Mouse (Mus musculus): Measurements from ENCODE around the gene Clec10a. TPM values are rescaled to one million over a fixed set of nuclear protein-coding genes. Genes with fewer than 3 reads are reported as not detected.

Clec10a gene
- polyA plus RNA-seq (2014; fragmentation: Illumina TruSeq; extraction: RNeasy Lipid Tissue Mini Kit (QIAGEN cat#74804); ENCODE audit: low replicate concordance) = not detected

GRCm38 (mm10) chr11:70155897-70156296, at the start of gene Clec10a:
TSS of gene Clec10a (plus strand) at chr11:70156197.

GRCm38 (mm10) chr11:70129926-70130379, 26.0 kb upstream of the Clec10a start, which contains the start of gene Mgl2:
TSS of gene Mgl2 (plus strand) at chr11:70130329.

GRCm38 (mm10) chr11:70212423-70212822, 56.4 kb downstream of the Clec10a start, which contains the start of gene Slc16a11:
TSS of gene Slc16a11 (plus strand) at chr11:70212752.

Other genes starting within 250 kb of the Clec10a start
- gene Gps2, start 242.3 kb upstream of the Clec10a start, polyA plus RNA-seq (2014; fragmentation: Illumina TruSeq; extraction: RNeasy Lipid Tissue Mini Kit (QIAGEN cat#74804); ENCODE audit: low replicate concordance) = 10.7 TPM
- 136 TPM for gene Eif5a, start 234.2 kb upstream of the Clec10a start, polyA plus RNA-seq (2014; fragmentation: Illumina TruSeq; extraction: RNeasy Lipid Tissue Mini Kit (QIAGEN cat#74804); ENCODE audit: low replicate concordance)
- 2.3 TPM for gene Ybx2, start 220.4 kb upstream of the Clec10a start, polyA plus RNA-seq (2014; fragmentation: Illumina TruSeq; extraction: RNeasy Lipid Tissue Mini Kit (QIAGEN cat#74804); ENCODE audit: low replicate concordance)
- gene Slc2a4, start 208.0 kb upstream of the Clec10a start, polyA plus RNA-seq (2014; fragmentation: Illumina TruSeq; extraction: RNeasy Lipid Tissue Mini Kit (QIAGEN cat#74804); ENCODE audit: low replicate concordance) = 0.33 TPM
- gene Cldn7, start 191.4 kb upstream of the Clec10a start, polyA plus RNA-seq (2014; fragmentation: Illumina TruSeq; extraction: RNeasy Lipid Tissue Mini Kit (QIAGEN cat#74804); ENCODE audit: low replicate concordance) = 140 TPM
- 41.0 TPM for gene Ctdnep1, start 175.0 kb upstream of the Clec10a start, polyA plus RNA-seq (2014; fragmentation: Illumina TruSeq; extraction: RNeasy Lipid Tissue Mini Kit (QIAGEN cat#74804); ENCODE audit: low replicate concordance)
- 3.9 TPM for gene Elp5, start 173.7 kb upstream of the Clec10a start, polyA plus RNA-seq (2014; fragmentation: Illumina TruSeq; extraction: RNeasy Lipid Tissue Mini Kit (QIAGEN cat#74804); ENCODE audit: low replicate concordance)
- 558 TPM for gene Gabarap, start 165.1 kb upstream of the Clec10a start, polyA plus RNA-seq (2014; fragmentation: Illumina TruSeq; extraction: RNeasy Lipid Tissue Mini Kit (QIAGEN cat#74804); ENCODE audit: low replicate concordance)
- gene Phf23, start 160.4 kb upstream of the Clec10a start, polyA plus RNA-seq (2014; fragmentation: Illumina TruSeq; extraction: RNeasy Lipid Tissue Mini Kit (QIAGEN cat#74804); ENCODE audit: low replicate concordance) = 14.8 TPM
- not detected for gene Dvl2, start 155.6 kb upstream of the Clec10a start, polyA plus RNA-seq (2014; fragmentation: Illumina TruSeq; extraction: RNeasy Lipid Tissue Mini Kit (QIAGEN cat#74804); ENCODE audit: low replicate concordance)
- gene Acadvl, start 140.8 kb upstream of the Clec10a start, polyA plus RNA-seq (2014; fragmentation: Illumina TruSeq; extraction: RNeasy Lipid Tissue Mini Kit (QIAGEN cat#74804); ENCODE audit: low replicate concordance) = 4.8 TPM
- 0.30 TPM for gene Dlg4, start 139.3 kb upstream of the Clec10a start, polyA plus RNA-seq (2014; fragmentation: Illumina TruSeq; extraction: RNeasy Lipid Tissue Mini Kit (QIAGEN cat#74804); ENCODE audit: low replicate concordance)
- gene Asgr1, start 102.1 kb upstream of the Clec10a start, polyA plus RNA-seq (2014; fragmentation: Illumina TruSeq; extraction: RNeasy Lipid Tissue Mini Kit (QIAGEN cat#74804); ENCODE audit: low replicate concordance) = not detected
- gene Asgr2, start 63.6 kb upstream of the Clec10a start, polyA plus RNA-seq (2014; fragmentation: Illumina TruSeq; extraction: RNeasy Lipid Tissue Mini Kit (QIAGEN cat#74804); ENCODE audit: low replicate concordance) = not detected
- 5.1 TPM for gene Mgl2, start 25.9 kb upstream of the Clec10a start, polyA plus RNA-seq (2014; fragmentation: Illumina TruSeq; extraction: RNeasy Lipid Tissue Mini Kit (QIAGEN cat#74804); ENCODE audit: low replicate concordance)
- not detected for gene Slc16a11, start 56.6 kb downstream of the Clec10a start, polyA plus RNA-seq (2014; fragmentation: Illumina TruSeq; extraction: RNeasy Lipid Tissue Mini Kit (QIAGEN cat#74804); ENCODE audit: low replicate concordance)
- 2.9 TPM for gene Slc16a13, start 64.9 kb downstream of the Clec10a start, polyA plus RNA-seq (2014; fragmentation: Illumina TruSeq; extraction: RNeasy Lipid Tissue Mini Kit (QIAGEN cat#74804); ENCODE audit: low replicate concordance)
- gene Bcl6b, start 73.6 kb downstream of the Clec10a start, polyA plus RNA-seq (2014; fragmentation: Illumina TruSeq; extraction: RNeasy Lipid Tissue Mini Kit (QIAGEN cat#74804); ENCODE audit: low replicate concordance) = 1.4 TPM
- gene 0610010K14Rik, start 81.7 kb downstream of the Clec10a start, polyA plus RNA-seq (2014; fragmentation: Illumina TruSeq; extraction: RNeasy Lipid Tissue Mini Kit (QIAGEN cat#74804); ENCODE audit: low replicate concordance) = 4.3 TPM
- 0.59 TPM for gene Gm21988, start 83.6 kb downstream of the Clec10a start, polyA plus RNA-seq (2014; fragmentation: Illumina TruSeq; extraction: RNeasy Lipid Tissue Mini Kit (QIAGEN cat#74804); ENCODE audit: low replicate concordance)
- 24.1 TPM for gene Rnasek, start 83.6 kb downstream of the Clec10a start, polyA plus RNA-seq (2014; fragmentation: Illumina TruSeq; extraction: RNeasy Lipid Tissue Mini Kit (QIAGEN cat#74804); ENCODE audit: low replicate concordance)
- 0.74 TPM for gene Alox12, start 99.2 kb downstream of the Clec10a start, polyA plus RNA-seq (2014; fragmentation: Illumina TruSeq; extraction: RNeasy Lipid Tissue Mini Kit (QIAGEN cat#74804); ENCODE audit: low replicate concordance)
- gene Alox12e, start 166.4 kb downstream of the Clec10a start, polyA plus RNA-seq (2014; fragmentation: Illumina TruSeq; extraction: RNeasy Lipid Tissue Mini Kit (QIAGEN cat#74804); ENCODE audit: low replicate concordance) = not detected
- gene Alox15, start 195.8 kb downstream of the Clec10a start, polyA plus RNA-seq (2014; fragmentation: Illumina TruSeq; extraction: RNeasy Lipid Tissue Mini Kit (QIAGEN cat#74804); ENCODE audit: low replicate concordance) = 1.5 TPM

Measured in small intestine, adult 10 weeks (tissue).